Mouse (Mus musculus) v-Abl transformed pro-B cells (cell line): ENCODE data around the gene Foxg1.

Source experiments
- in situ Hi-C, 2 experiments: fragments of 400-800 bp; cut with MboI; formaldehyde crosslinking; loops; one replicate each; pipeline ENCODE4 v1.15.1; 2025; ENCODE audit not compliant: unreplicated experiment in 2 of 2

Foxg1 gene

GRCm38 (mm10) chr12:49400853-49401118, 18.3 kb downstream of the Foxg1 start:
- in situ Hi-C loops = no loop called here

GRCm38 (mm10) chr12:49401119-49401795, 18.8 kb downstream of the Foxg1 start:
- in situ Hi-C loops = no loop called here

DNA sequence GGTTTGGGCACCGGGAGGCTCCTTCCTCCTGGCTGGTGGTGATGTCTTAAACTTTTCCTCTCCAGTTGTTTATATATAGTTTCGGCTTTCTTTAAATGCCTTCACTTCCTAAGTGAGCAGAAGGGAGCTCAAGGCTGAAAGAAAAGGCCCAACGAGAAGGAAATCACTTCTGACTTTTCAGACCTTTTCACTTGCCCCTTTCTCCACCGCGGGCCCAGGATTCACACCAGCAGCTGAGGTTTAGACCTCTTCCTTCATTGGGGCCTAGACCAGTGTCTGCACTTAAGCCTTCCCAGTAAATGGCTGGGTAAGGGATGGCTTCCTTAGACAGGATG, 19.3 kb downstream of the Foxg1 start:
- in situ Hi-C loops = no loop called here

GRCm38 (mm10) chr12:49409833-49410232, 27.4 kb downstream of the Foxg1 start:
- in situ Hi-C loops = no loop called here

DNA sequence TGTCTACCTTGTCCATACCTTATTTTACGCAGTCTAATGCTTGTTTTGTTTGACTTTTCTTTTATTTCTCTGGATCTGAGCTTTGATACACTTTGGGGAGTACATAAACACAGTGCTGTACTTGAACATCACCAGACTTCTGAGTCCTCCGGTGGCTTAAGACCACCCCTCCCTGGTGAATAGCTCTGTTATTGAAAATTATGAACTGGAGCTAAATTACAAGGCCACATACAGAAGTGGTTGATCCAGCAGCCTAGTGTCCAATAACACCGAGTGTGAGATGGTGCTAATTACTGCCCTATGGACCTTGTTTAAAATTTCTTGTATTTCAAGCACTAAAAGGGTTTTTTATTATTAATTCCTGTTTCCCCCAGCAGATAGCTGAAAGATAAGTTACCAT, 35.5 kb downstream of the Foxg1 start:
- in situ Hi-C loops = no loop called here
